Mouse (Mus musculus) heart, postnatal 0 days (tissue): ENCODE data around the gene Cbr4. TPM values are rescaled to one million over a fixed set of nuclear protein-coding genes. Genes with fewer than 3 reads are reported as not detected.

Source experiments
- ATAC-seq: fragments of 200-750 bp; cut with Nextera tagmentation; 2 replicates; pipeline ENCODE4 v1.8.0; 2017; ENCODE audit warnings: low read depth, moderate number of reproducible peaks, moderate library complexity; ENCODE audit not compliant: insufficient read depth
- DNase-seq: peaks from one replicate; pipeline ENCODE4 v3.0.0-alpha.2; 2016; ENCODE audit warnings: low spot score
- H3K27ac ChIP-seq: fragments of 300-500 bp; sonication (generic); 2 replicates; pipeline ENCODE4 v1.5.1; 2014; ENCODE audit warnings: low read depth, mild to moderate bottlenecking
- H3K27me3 ChIP-seq: fragments of 300-500 bp; sonication (generic); 2 replicates; pipeline ENCODE4 v1.6.1; 2014; ENCODE audit warnings: low read length, mixed read lengths; ENCODE audit not compliant: control insufficient read depth, insufficient read depth
- H3K36me3 ChIP-seq: fragments of 300-500 bp; sonication (generic); replicated peaks from 2 replicates; pipeline ENCODE4 v1.6.1; 2014; ENCODE audit warnings: low read length, mixed read lengths; ENCODE audit not compliant: control insufficient read depth, insufficient read depth
- H3K4me1 ChIP-seq: fragments of 300-500 bp; sonication (generic); 2 replicates; pipeline ENCODE4 v1.6.1; 2014; ENCODE audit warnings: antibody characterized with exemption; ENCODE audit not compliant: control insufficient read depth, insufficient read depth
- H3K4me2 ChIP-seq: fragments of 300-500 bp; sonication (generic); 2 replicates; pipeline ENCODE4 v1.6.1; 2014; ENCODE audit warnings: low read depth, mild to moderate bottlenecking, low read length, moderate library complexity
- H3K4me3 ChIP-seq: fragments of 300-500 bp; sonication (generic); 2 replicates; pipeline ENCODE4 v1.5.1; 2014; ENCODE audit warnings: low read depth, low read length
- H3K9ac ChIP-seq: fragments of 300-500 bp; sonication (generic); replicated peaks from 2 replicates; pipeline ENCODE4 v1.6.1; 2014; ENCODE audit warnings: low read depth, low read length, mixed read lengths
- H3K9me3 ChIP-seq: fragments of 300-500 bp; sonication (generic); replicated peaks from 2 replicates; pipeline ENCODE4 v1.6.1; 2016; ENCODE audit warnings: low read length; ENCODE audit not compliant: control insufficient read depth
- CTCF ChIP-seq: IDR thresholded peaks from 2 replicates; pipeline ENCODE4 v1.5.1; 2016; ENCODE audit warnings: antibody characterized with exemption, control low read depth, low read depth
- EP300 ChIP-seq: IDR thresholded peaks from 2 replicates; pipeline ENCODE4 v1.6.1; 2016; ENCODE audit warnings: antibody characterized with exemption, low read depth
- WGBS: fragments of 180-500 bp; shearing (Covaris S2); extraction: QIAGEN DNeasy Blood & Tissue Kit; methylation state at CpG from one replicate; pipeline ENCODE4 v1.1.7; 2014; 5-methylcytosine and 5-hydroxymethylcytosine counted together
- polyA plus RNA-seq: library from polyadenylated mRNA; unstranded; fragments of >200 nt; fragmentation: Nextera tagmentation; extraction: Ambion mirVana; gene quantifications from 2 replicates; pipeline ENCODE4 v1.2.1, GENCODE M21; 2015
- total RNA-seq: library from RNA; depleted of rRNA; stranded (reverse); fragments of >200 nt; gene quantifications from 2 replicates; pipeline ENCODE4 v1.2.3, GENCODE M21; 2014; ENCODE audit warnings: low replicate concordance

Cbr4 gene
- total and polyA plus RNA-seq, 2 experiments from 2014 or later = 74.6 to 86.5 TPM

- Histone ChIP-seq H3K36me3 (peaks cover 73% of the 10 kb centered on the region), H3K9ac (no peak overlapping the region), H3K27me3 (no peaks in the 10 kb centered on the region), H3K27ac (peak overlapping the region; percentile 43; the same call in 1 of the 2 replicates), H3K4me2 (no peak overlapping the region), H3K9me3 (no peaks in the 10 kb centered on the region), H3K4me1 (peaks cover 15% of the 10 kb centered on the region), H3K4me3 (no peak overlapping the region)
- TF ChIP-seq CTCF (no peak), EP300 (no peak)
- DNase-seq (no peak), ATAC-seq (no peak)
- 78% methylated on average over 11 of the region's 11 CpGs for WGBS
These were observed 47.9 kb downstream of the Cbr4 start for GRCm38 (mm10) chr8:61535472-61535871.

- no peak for DNase-seq
- Histone ChIP-seq H3K9me3 (no peaks in the 10 kb centered on the region), H3K9ac (no peak overlapping the region), H3K4me1 (peaks cover 15% of the 10 kb centered on the region), H3K27me3 (no peaks in the 10 kb centered on the region), H3K27ac (peak overlapping the region; percentile 43), H3K4me3 (no peak overlapping the region), H3K4me2 (no peak overlapping the region), H3K36me3 (peaks cover 57% of the 10 kb centered on the region)
- no peak for ATAC-seq
- TF ChIP-seq EP300 = no peak
- TF ChIP-seq CTCF = no peak
- 43% methylated on average over 5 of the region's 5 CpGs for WGBS
These were observed 49.9 kb downstream of the Cbr4 start for GRCm38 (mm10) chr8:61537471-61537870.

- no peaks in the 10 kb centered on the region for H3K9me3 ChIP-seq
- H3K4me3 ChIP-seq = no peak overlapping the region
- H3K4me1 ChIP-seq = peaks cover 14% of the 10 kb centered on the region
- no peak overlapping the region for H3K4me2 ChIP-seq
- no peak overlapping the region for H3K9ac ChIP-seq
- DNase-seq (peak; percentile 72), ATAC-seq (peak; percentile 55; the same call in 1 of the 2 replicates)
- 47% methylated on average over 7 of the region's 7 CpGs for WGBS
- TF ChIP-seq CTCF (peak; percentile 100), EP300 (no peak)
- no peak overlapping the region for H3K27ac ChIP-seq
- H3K36me3 ChIP-seq = peaks cover 50% of the 10 kb centered on the region
- no peaks in the 10 kb centered on the region for H3K27me3 ChIP-seq
These were observed 52.4 kb downstream of the Cbr4 start for GRCm38 (mm10) chr8:61539828-61540500.

- no peak overlapping the region for H3K4me2 ChIP-seq
- no peak overlapping the region for H3K9ac ChIP-seq
- no peak overlapping the region for H3K27ac ChIP-seq
- H3K9me3 ChIP-seq = peaks cover 10% of the 10 kb centered on the region; the same call in 1 of the 2 replicates
- no peak overlapping the region for H3K4me3 ChIP-seq
- H3K36me3 ChIP-seq = peaks cover 50% of the 10 kb centered on the region
- H3K4me1 ChIP-seq = no peaks in the 10 kb centered on the region
- WGBS = 66% methylated on average over 39 of the region's 41 CpGs
- H3K27me3 ChIP-seq = no peaks in the 10 kb centered on the region
- ATAC-seq = peak; percentile 42
- DNase-seq = no peak
- TF ChIP-seq EP300 (no peak), CTCF (no peak)
These were observed 62.1 kb downstream of the Cbr4 start for GRCm38 (mm10) chr8:61549585-61549984.

- no peak overlapping the region for H3K27ac ChIP-seq
- TF ChIP-seq EP300 (no peak), CTCF (peak; percentile 39)
- H3K4me1 ChIP-seq = no peaks in the 10 kb centered on the region
- DNase-seq = no peak
- 0 out of 2 replicates have a peak, but pooled peaks have one; percentile 4 for ATAC-seq
- peaks cover 10% of the 10 kb centered on the region; the same call in 1 of the 2 replicates for H3K9me3 ChIP-seq
- H3K4me3 ChIP-seq = no peak overlapping the region
- no peak overlapping the region for H3K4me2 ChIP-seq
- 64% methylated on average over 27 of the region's 27 CpGs for WGBS
- H3K27me3 ChIP-seq = no peaks in the 10 kb centered on the region
- H3K9ac ChIP-seq = no peak overlapping the region
- H3K36me3 ChIP-seq = peaks cover 44% of the 10 kb centered on the region
These were observed 62.6 kb downstream of the Cbr4 start for GRCm38 (mm10) chr8:61550006-61550748.
